Mouse (Mus musculus): ENCODE measurements around the gene Hip1r.
A peak's percentile ranks its signal among the peaks of the same experiment; 100 is the strongest.

Hip1r gene

GRCm38 (mm10) chr5:123973299-123974178 lies at the start of gene Hip1r:
Hip1r (plus strand) TSS chr5:123973628.
- DNase-seq (ENCODE audit: low spot score in 2 of 2), result peak; percentile 59 to 67

- DNase-seq (ENCODE audit: low spot score in 2 of 2), result no peak
Observed at GRCm38 (mm10) chr5:123927118-123927517, 46.3 kb upstream of the Hip1r start, which contains the start of gene Gm43518. Gm43518 (plus strand) TSS chr5:123927418.

GRCm38 (mm10) chr5:123930508-123930989 lies 42.9 kb upstream of the Hip1r start, which contains the start of gene Ccdc62:
Ccdc62 (plus strand) TSS chr5:123930679.
- DNase-seq (ENCODE audit: low spot score in 2 of 2), result peak; percentile 84 to 91

- DNase-seq (ENCODE audit: low spot score in 2 of 2), result no peak
Observed at GRCm38 (mm10) chr5:123931131-123931530, 42.3 kb upstream of the Hip1r start.

GRCm38 (mm10) chr5:123932927-123933326 lies 40.5 kb upstream of the Hip1r start:
- no peak for DNase-seq (ENCODE audit: low spot score in 2 of 2)

- DNase-seq (ENCODE audit: low spot score in 2 of 2), result no peak
Observed at GRCm38 (mm10) chr5:123933556-123933955, 39.9 kb upstream of the Hip1r start.

- DNase-seq (ENCODE audit: low spot score in 2 of 2), result no peak
Observed at GRCm38 (mm10) chr5:123933957-123934591, 39.4 kb upstream of the Hip1r start.

GRCm38 (mm10) chr5:123935931-123936330 lies 37.5 kb upstream of the Hip1r start:
- DNase-seq (ENCODE audit: low spot score in 2 of 2), result no peak

GRCm38 (mm10) chr5:123938479-123938878 lies 34.9 kb upstream of the Hip1r start:
- no peak for DNase-seq (ENCODE audit: low spot score in 2 of 2)

- DNase-seq (ENCODE audit: low spot score in 2 of 2), result no peak
Observed at GRCm38 (mm10) chr5:123946546-123946945, 26.9 kb upstream of the Hip1r start.

GRCm38 (mm10) chr5:123947041-123947761 lies 26.2 kb upstream of the Hip1r start:
- DNase-seq (ENCODE audit: low spot score in 2 of 2), result peak in 1 of 2 experiments; percentile 70

- no peak for DNase-seq (ENCODE audit: low spot score in 2 of 2)
Observed at GRCm38 (mm10) chr5:123952365-123953045, 20.9 kb upstream of the Hip1r start.

GRCm38 (mm10) chr5:123957213-123957612 lies 16.2 kb upstream of the Hip1r start:
- DNase-seq (ENCODE audit: low spot score in 2 of 2), result no peak

- DNase-seq (ENCODE audit: low spot score in 2 of 2), result no peak
Observed at GRCm38 (mm10) chr5:123959018-123959417, 14.4 kb upstream of the Hip1r start.

GRCm38 (mm10) chr5:123960129-123960528 lies 13.3 kb upstream of the Hip1r start:
- DNase-seq (ENCODE audit: low spot score in 2 of 2), result no peak

GRCm38 (mm10) chr5:123961046-123961445 lies 12.4 kb upstream of the Hip1r start:
- no peak for DNase-seq (ENCODE audit: low spot score in 2 of 2)

GRCm38 (mm10) chr5:123964208-123964607 lies 9.2 kb upstream of the Hip1r start:
- DNase-seq (ENCODE audit: low spot score in 2 of 2), result no peak

GRCm38 (mm10) chr5:123966759-123967158 lies 6.7 kb upstream of the Hip1r start:
- no peak for DNase-seq (ENCODE audit: low spot score in 2 of 2)

GRCm38 (mm10) chr5:123968468-123968867 lies 5.0 kb upstream of the Hip1r start:
- DNase-seq (ENCODE audit: low spot score in 2 of 2), result no peak

- no peak for DNase-seq (ENCODE audit: low spot score in 2 of 2)
Observed at GRCm38 (mm10) chr5:123969216-123969615, 4.2 kb upstream of the Hip1r start.

GRCm38 (mm10) chr5:123970576-123970975 lies 2.9 kb upstream of the Hip1r start:
- no peak for DNase-seq (ENCODE audit: low spot score in 2 of 2)

Data from thymus, postnatal 10 days (tissue).